Mouse (Mus musculus) MEL (cell line): ENCODE data around the gene Nutf2-ps1. TPM values are rescaled to one million over a fixed set of nuclear protein-coding genes. Genes with fewer than 3 reads are reported as not detected.
A peak's percentile ranks its signal among the peaks of the same experiment; 100 is the strongest.

Source experiments
- DNase-seq: peaks from one replicate; pipeline ENCODE4 v3.0.0; 2011; ENCODE audit warnings: low read depth, low spot score
- H3K27ac ChIP-seq: 2 replicates; pipeline ENCODE4 v1.5.1; 2012; ENCODE audit warnings: low read depth, mild to moderate bottlenecking, control low read depth, low read length, moderate library complexity; ENCODE audit not compliant: control insufficient read depth
- H3K27me3 ChIP-seq, 2 experiments: fragments of 150-350 bp in 1 of 2; sonication (generic) in 1 of 2; 2 replicates each; pipeline ENCODE4 v1.6.1; 2012; ENCODE audit warnings: low read length in 2 of 2, mild to moderate bottlenecking in 2 of 2, improper control_type of control experiment in 1 of 2, moderate library complexity in 1 of 2; ENCODE audit not compliant: insufficient read depth in 2 of 2, control insufficient read depth in 1 of 2
- H3K36me3 ChIP-seq, 2 experiments: 2 replicates each; pipeline ENCODE4 v1.6.1; 2012 to 2014; ENCODE audit warnings: low read length in 2 of 2, improper control_type of control experiment in 1 of 2, inconsistent platforms in 1 of 2, mild to moderate bottlenecking in 1 of 2; ENCODE audit not compliant: insufficient read depth in 2 of 2, control insufficient read depth in 1 of 2
- H3K4me1 ChIP-seq, 2 experiments: fragments of 150-350 bp in 1 of 2; sonication (generic) in 1 of 2; 2 replicates each; pipeline ENCODE4 v1.6.1; 2012; ENCODE audit warnings: low read length in 2 of 2, improper control_type of control experiment in 1 of 2, mild to moderate bottlenecking in 1 of 2; ENCODE audit not compliant: insufficient read depth in 2 of 2, control insufficient read depth in 1 of 2
- H3K4me3 ChIP-seq, 2 experiments: fragments of 150-350 bp in 1 of 2; sonication (generic) in 1 of 2; 2 replicates each; pipeline ENCODE4 v1.5.1; 2012; ENCODE audit warnings: low read depth in 2 of 2, low read length in 2 of 2, mild to moderate bottlenecking in 2 of 2, moderate library complexity in 2 of 2, control low read depth in 1 of 2, improper control_type of control experiment in 1 of 2; ENCODE audit not compliant: control insufficient read depth in 1 of 2, insufficient read depth in 1 of 2
- H3K79me2 ChIP-seq: 2 replicates; pipeline ENCODE4 v1.6.1; 2012; ENCODE audit warnings: mild to moderate bottlenecking, low read length, moderate library complexity; ENCODE audit not compliant: control insufficient read depth, poor library complexity, insufficient read depth
- H3K9ac ChIP-seq: 2 replicates; pipeline ENCODE4 v1.6.1; 2012; ENCODE audit warnings: low read depth, mild to moderate bottlenecking, control low read depth, low read length, moderate library complexity; ENCODE audit not compliant: control insufficient read depth, poor library complexity, severe bottlenecking
- H3K9me3 ChIP-seq: fragments of 150-350 bp; sonication (generic); replicated peaks from 2 replicates; pipeline ENCODE4 v1.6.1; 2012; ENCODE audit warnings: mild to moderate bottlenecking, low read length, improper control_type of control experiment, moderate library complexity; ENCODE audit not compliant: insufficient read depth
- CHD1 ChIP-seq: IDR thresholded peaks from 2 replicates; pipeline ENCODE4 v1.6.1; 2012; ENCODE audit warnings: low read depth, mild to moderate bottlenecking, inconsistent platforms, low read length, improper control_type of control experiment
- E2F4 ChIP-seq: IDR thresholded peaks from 2 replicates; pipeline ENCODE4 v1.6.1; 2011; ENCODE audit warnings: low read depth, low read length, improper control_type of control experiment, borderline replicate concordance
- ETS1 ChIP-seq: IDR thresholded peaks from 2 replicates; pipeline ENCODE4 v1.6.1; 2012; ENCODE audit warnings: low read depth, mild to moderate bottlenecking, inconsistent platforms, low read length, improper control_type of control experiment, moderate library complexity
- HCFC1 ChIP-seq: IDR thresholded peaks from 2 replicates; pipeline ENCODE4 v1.6.1; 2012; ENCODE audit warnings: low read depth, mild to moderate bottlenecking, inconsistent platforms, low read length, improper control_type of control experiment, moderate library complexity
- JUND ChIP-seq: IDR thresholded peaks from 2 replicates; pipeline ENCODE4 v1.6.1; 2011; ENCODE audit warnings: low read depth, mild to moderate bottlenecking, improper control_type of control experiment, low read length
- KAT2A ChIP-seq: conservative IDR thresholded peaks from 2 replicates; pipeline ENCODE4 v1.6.1; 2012; ENCODE audit warnings: low read depth, low read length, improper control_type of control experiment, inconsistent platforms
- MAZ ChIP-seq: IDR thresholded peaks from 2 replicates; pipeline ENCODE4 v1.6.1; 2012; ENCODE audit warnings: low read depth, mild to moderate bottlenecking, inconsistent platforms, low read length, improper control_type of control experiment
- MXI1 ChIP-seq: IDR thresholded peaks from 2 replicates; pipeline ENCODE4 v1.6.1; 2011; ENCODE audit warnings: mild to moderate bottlenecking, low read depth, low read length, improper control_type of control experiment
- MYB ChIP-seq: IDR thresholded peaks from 2 replicates; pipeline ENCODE4 v1.6.1; 2011; ENCODE audit warnings: mild to moderate bottlenecking, low read depth, low read length, improper control_type of control experiment
- MYC ChIP-seq: IDR thresholded peaks from 2 replicates; pipeline ENCODE4 v1.6.1; 2011; ENCODE audit warnings: low read depth, mild to moderate bottlenecking, low read length, improper control_type of control experiment, moderate library complexity
- NRF1 ChIP-seq: IDR thresholded peaks from 2 replicates; pipeline ENCODE4 v1.6.1; 2014; ENCODE audit warnings: low read depth, mild to moderate bottlenecking, inconsistent platforms, low read length, improper control_type of control experiment, moderate library complexity; ENCODE audit not compliant: poor library complexity, insufficient read depth, severe bottlenecking
- POLR2AphosphoS5 ChIP-seq: IDR thresholded peaks from 2 replicates; pipeline ENCODE4 v1.6.1; 2012; ENCODE audit warnings: low read depth, borderline replicate concordance, mild to moderate bottlenecking, inconsistent platforms, low read length, moderate library complexity, mixed read lengths
- SIN3A ChIP-seq: IDR thresholded peaks from 2 replicates; pipeline ENCODE4 v1.6.1; 2012; ENCODE audit warnings: low read length, improper control_type of control experiment, inconsistent platforms
- SMC3 ChIP-seq: IDR thresholded peaks from 2 replicates; pipeline ENCODE4 v1.6.1; 2011; ENCODE audit warnings: low read depth, low read length, improper control_type of control experiment
- TAL1 ChIP-seq: IDR thresholded peaks from 2 replicates; pipeline ENCODE4 v1.6.1; 2012; ENCODE audit warnings: mild to moderate bottlenecking, inconsistent platforms, low read length, moderate library complexity, mixed read lengths
- TBP ChIP-seq: IDR thresholded peaks from 2 replicates; pipeline ENCODE4 v1.8.0; 2011; ENCODE audit warnings: low read depth, low read length, improper control_type of control experiment
- TCF12 ChIP-seq: IDR thresholded peaks from 2 replicates; pipeline ENCODE4 v1.6.1; 2014; ENCODE audit warnings: low read depth, mild to moderate bottlenecking, inconsistent platforms, low read length, improper control_type of control experiment, moderate library complexity
- USF1 ChIP-seq: IDR thresholded peaks from 2 replicates; pipeline ENCODE4 v1.6.1; 2014; ENCODE audit warnings: low read depth, mild to moderate bottlenecking, inconsistent platforms, low read length, improper control_type of control experiment, moderate library complexity
- ZNF384 ChIP-seq: IDR thresholded peaks from 2 replicates; pipeline ENCODE4 v1.6.1; 2012; ENCODE audit warnings: low read depth, mild to moderate bottlenecking, inconsistent platforms, low read length, improper control_type of control experiment
- polyA plus RNA-seq, 2 experiments: library from polyadenylated mRNA; stranded (reverse) in 1 of 2; unstranded in 1 of 2; fragments of >175 nt in 1 of 2; fragments of >200 nt in 1 of 2; gene quantifications; 2 replicates each; pipeline versions ENCODE4 v1.2.1 to v1.2.4; 2012; ENCODE audit warnings: low replicate concordance in 2 of 2, low read depth in 1 of 2; ENCODE audit not compliant: insufficient read length in 2 of 2, insufficient read depth in 1 of 2, missing spikeins in 1 of 2
- total RNA-seq: library from RNA; depleted of rRNA; stranded (reverse); fragments of 300-350 nt; gene quantifications from 2 replicates; pipeline ENCODE4 v1.2.3, GENCODE M21; 2012

Nutf2-ps1 gene
- total and polyA plus RNA-seq, 3 experiments = 53.1 to 398 TPM; not detected in 1

- Histone ChIP-seq H3K9ac (no peak overlapping the region), H3K9me3 (no peaks in the 10 kb centered on the region), H3K27me3 (no peaks in the 10 kb centered on the region), H3K79me2 (no peaks in the 10 kb centered on the region), H3K36me3 (no peaks in the 10 kb centered on the region), H3K27ac (no peak overlapping the region), H3K4me1 (peaks cover 0 to 3% of the 10 kb centered on the region in 2 experiments; a peak in 1 of 4 replicates), H3K4me3 (no peak overlapping the region)
- no peak for DNase-seq
- TF ChIP-seq USF1 = peak; percentile 40; the same call in 1 of the 2 replicates
- no peak for TF ChIP-seq POLR2AphosphoS5
These were observed 41.3 kb downstream of the Nutf2-ps1 start for GRCm38 (mm10) chr19:53547597-53547996.

GRCm38 (mm10) chr19:53544923-53545561, 43.8 kb downstream of the Nutf2-ps1 start:
- H3K9me3 ChIP-seq = no peaks in the 10 kb centered on the region

GRCm38 (mm10) chr19:53543602-53544001, 45.3 kb downstream of the Nutf2-ps1 start:
- TF ChIP-seq TCF12 = no peak
- TF ChIP-seq SIN3A = no peak
- no peak for TF ChIP-seq HCFC1
- no peak for TF ChIP-seq TBP
- TF ChIP-seq KAT2A = no peak
- no peak for TF ChIP-seq MXI1
- no peak for TF ChIP-seq POLR2AphosphoS5
- no peak for TF ChIP-seq ETS1
- no peak for TF ChIP-seq MYB
- no peak for TF ChIP-seq MYC
- no peak for TF ChIP-seq ZNF384
- TF ChIP-seq TAL1 = no peak
- no peak for TF ChIP-seq MAZ
- no peak for TF ChIP-seq E2F4
- TF ChIP-seq SMC3 = no peak
- no peak for TF ChIP-seq CHD1
- TF ChIP-seq NRF1 = no peak
- H3K79me2 ChIP-seq = no peaks in the 10 kb centered on the region
- no peak overlapping the region for H3K4me3 ChIP-seq
- H3K36me3 ChIP-seq = no peaks in the 10 kb centered on the region; a peak in 2 of 4 replicates
- no peak for DNase-seq
- no peak overlapping the region for H3K27ac ChIP-seq
- H3K27me3 ChIP-seq = no peaks in the 10 kb centered on the region
- H3K9me3 ChIP-seq = no peaks in the 10 kb centered on the region
- H3K9ac ChIP-seq = no peak overlapping the region
- peaks cover 0 to 3% of the 10 kb centered on the region in 2 experiments; a peak in 1 of 4 replicates for H3K4me1 ChIP-seq

More at GRCm38 (mm10) chr19:53544923-53545561, 43.8 kb downstream of the Nutf2-ps1 start:
- peaks cover 0 to 3% of the 10 kb centered on the region in 2 experiments; a peak in 1 of 4 replicates for H3K4me1 ChIP-seq
- no peak overlapping the region for H3K27ac ChIP-seq
- no peak overlapping the region for H3K4me3 ChIP-seq
- H3K27me3 ChIP-seq = no peaks in the 10 kb centered on the region
- H3K36me3 ChIP-seq = no peaks in the 10 kb centered on the region; a peak in 1 of 4 replicates
- H3K9ac ChIP-seq = no peak overlapping the region
- H3K79me2 ChIP-seq = no peaks in the 10 kb centered on the region
- no peak for TF ChIP-seq MAZ
- TF ChIP-seq JUND = peak; percentile 94
- DNase-seq = peak; percentile 41
